Mouse (Mus musculus) neural tube, embryonic 15.5 days (tissue): ENCODE results near the gene Hemgn. TPM values are rescaled to one million over a fixed set of nuclear protein-coding genes. Genes with fewer than 3 reads are reported as not detected.

Source experiments
- ATAC-seq: fragments of 200-750 bp; cut with Nextera tagmentation; 2 replicates; pipeline ENCODE4 v1.8.0; 2017; ENCODE audit warnings: mild to moderate bottlenecking, moderate TSS enrichment, moderate library complexity; ENCODE audit not compliant: low FRiP score
- H3K27ac ChIP-seq: fragments of 300-500 bp; sonication (generic); replicated peaks from 2 replicates; pipeline ENCODE4 v1.5.1; 2015; ENCODE audit warnings: mild to moderate bottlenecking, inconsistent platforms
- H3K27me3 ChIP-seq: fragments of 300-500 bp; sonication (generic); replicated peaks from 2 replicates; pipeline ENCODE4 v1.6.1; 2015; ENCODE audit warnings: inconsistent platforms
- H3K36me3 ChIP-seq: fragments of 300-500 bp; sonication (generic); 2 replicates; pipeline ENCODE4 v1.6.1; 2015; ENCODE audit warnings: inconsistent platforms
- H3K4me1 ChIP-seq: fragments of 300-500 bp; sonication (generic); 2 replicates; pipeline ENCODE4 v1.6.1; 2015; ENCODE audit warnings: inconsistent platforms
- H3K4me2 ChIP-seq: fragments of 300-500 bp; sonication (generic); 2 replicates; pipeline ENCODE4 v1.6.1; 2015; ENCODE audit warnings: inconsistent platforms, mild to moderate bottlenecking, moderate library complexity
- H3K4me3 ChIP-seq: fragments of 300-500 bp; sonication (generic); replicated peaks from 2 replicates; pipeline ENCODE4 v1.5.1; 2015; ENCODE audit warnings: mild to moderate bottlenecking, inconsistent platforms
- H3K9ac ChIP-seq: fragments of 300-500 bp; sonication (generic); replicated peaks from 2 replicates; pipeline ENCODE4 v1.6.1; 2015; ENCODE audit warnings: mild to moderate bottlenecking, inconsistent platforms
- H3K9me3 ChIP-seq: fragments of 300-500 bp; sonication (generic); replicated peaks from 2 replicates; pipeline ENCODE4 v1.6.1; 2016; ENCODE audit warnings: inconsistent platforms
- WGBS: fragments of 180-500 bp; shearing (Covaris S2); methylation state at CpG from one replicate; pipeline ENCODE4 v1.1.7; 2015; ENCODE audit warnings: mixed read lengths; 5-methylcytosine and 5-hydroxymethylcytosine counted together
- polyA plus RNA-seq: library from polyadenylated mRNA; unstranded; fragments of >200 nt; fragmentation: Nextera tagmentation; extraction: Ambion mirVana; gene quantifications from 2 replicates; pipeline ENCODE4 v1.2.1, GENCODE M21; 2015

Hemgn gene
- polyA plus RNA-seq, 1 experiment from 2014 or later = 0.24 TPM

DNA sequence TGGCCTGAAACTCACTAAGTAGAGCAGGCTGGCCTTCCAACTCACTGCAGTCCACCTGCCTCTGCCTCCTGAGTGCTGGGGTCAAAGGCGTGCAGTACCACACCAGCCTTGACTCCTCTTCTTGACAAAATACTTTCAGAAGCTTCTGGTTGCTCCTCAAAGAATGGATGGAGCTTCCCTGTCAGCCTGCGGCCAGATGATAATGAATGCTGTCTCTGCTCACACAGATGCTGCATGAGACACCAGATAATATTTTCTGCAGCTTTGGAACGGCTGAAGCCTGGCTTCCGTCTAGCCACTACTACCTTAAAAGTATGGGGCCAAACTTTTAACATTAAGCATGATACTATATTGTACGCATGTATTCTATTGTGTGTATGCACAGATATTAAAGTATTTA is 2.6 kb downstream of the Hemgn start:
- 95% methylated on average over 5 of the region's 5 CpGs for WGBS
- no peak for ATAC-seq
- Histone ChIP-seq H3K4me1 (no peaks in the 10 kb centered on the region), H3K36me3 (no peaks in the 10 kb centered on the region), H3K4me2 (no peak overlapping the region), H3K27ac (no peak overlapping the region), H3K4me3 (no peak overlapping the region), H3K27me3 (no peaks in the 10 kb centered on the region), H3K9me3 (no peaks in the 10 kb centered on the region), H3K9ac (no peak overlapping the region)

DNA sequence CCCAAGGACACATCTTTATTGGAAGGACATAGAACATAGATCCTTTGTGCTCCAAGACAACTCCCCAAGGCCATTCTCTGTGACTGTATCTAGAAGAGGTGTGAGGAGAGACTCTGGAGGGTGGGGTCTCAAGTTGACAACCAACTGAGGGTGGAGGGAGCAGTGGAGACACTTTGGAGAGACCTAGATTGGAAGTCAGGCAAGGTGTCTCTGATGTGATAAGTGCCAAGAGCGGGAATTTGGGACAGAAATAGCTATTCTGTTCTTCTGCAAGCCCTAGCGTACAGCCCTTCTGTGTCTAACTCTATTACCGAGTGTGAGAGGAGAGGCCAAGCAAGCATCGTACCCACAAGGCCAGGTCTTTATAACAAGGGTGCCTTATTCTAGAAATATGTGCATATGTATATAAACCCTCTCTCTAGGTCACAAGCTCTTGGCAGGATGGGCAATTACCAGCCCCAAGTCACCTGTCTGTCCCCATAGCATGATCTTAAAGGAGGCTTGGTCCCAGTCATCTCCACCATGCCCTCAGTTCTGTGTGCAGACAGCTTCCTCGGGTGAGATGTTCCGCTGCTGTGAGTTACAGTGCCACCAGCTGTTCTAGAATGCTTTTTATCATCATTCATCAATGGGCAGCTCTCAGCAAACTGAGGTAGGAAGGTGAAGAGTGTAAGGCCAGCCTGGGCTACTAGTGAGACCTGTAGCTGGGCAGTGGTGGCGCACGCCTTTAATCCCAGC is 6.2 kb downstream of the Hemgn start:
- WGBS = 93% methylated on average over 8 of the region's 8 CpGs
- Histone ChIP-seq H3K9me3 (no peaks in the 10 kb centered on the region), H3K27ac (no peak overlapping the region), H3K27me3 (no peaks in the 10 kb centered on the region), H3K4me1 (no peaks in the 10 kb centered on the region), H3K36me3 (no peaks in the 10 kb centered on the region), H3K4me3 (no peak overlapping the region), H3K4me2 (no peak overlapping the region), H3K9ac (no peak overlapping the region)
- no peak for ATAC-seq

DNA sequence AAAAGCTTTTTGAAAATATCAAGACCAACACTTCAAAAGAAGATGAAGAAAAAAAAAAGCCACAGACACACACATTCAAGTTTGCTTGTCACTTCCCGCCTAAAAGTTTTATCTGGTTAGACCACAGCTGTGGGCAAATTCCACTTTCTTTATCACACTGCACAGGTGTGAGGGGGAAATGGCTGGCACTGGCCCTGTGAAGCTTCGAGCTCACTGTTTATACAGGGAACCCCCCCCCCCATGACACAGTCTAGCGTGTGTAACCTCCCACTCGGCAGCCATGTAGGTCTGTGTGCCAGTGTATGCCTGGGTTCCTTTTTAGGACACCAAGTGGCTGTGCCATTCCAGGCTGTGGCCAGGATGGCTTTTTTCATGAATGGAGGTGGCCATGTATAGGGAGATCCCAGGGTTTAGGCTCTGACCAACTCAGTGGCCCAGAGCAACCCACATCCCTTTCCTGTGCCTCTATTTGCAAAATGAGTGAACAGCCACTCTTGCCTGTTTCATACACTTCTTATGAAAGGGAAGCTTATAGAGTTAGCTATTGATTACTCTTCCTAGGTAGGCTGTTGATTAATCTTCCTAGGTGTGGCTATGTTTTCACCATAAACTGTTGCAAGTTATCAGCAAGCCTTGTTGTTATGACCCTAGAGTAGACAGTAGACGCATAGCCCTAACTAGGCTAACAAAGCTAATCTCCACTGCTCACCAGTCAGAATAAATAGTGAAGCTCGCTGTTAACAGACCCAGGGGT is 9.1 kb downstream of the Hemgn start:
- H3K36me3 ChIP-seq = no peaks in the 10 kb centered on the region
- H3K4me3 ChIP-seq = no peak overlapping the region
- no peaks in the 10 kb centered on the region for H3K9me3 ChIP-seq
- no peak overlapping the region for H3K4me2 ChIP-seq
- no peak overlapping the region for H3K9ac ChIP-seq
- H3K27me3 ChIP-seq = no peaks in the 10 kb centered on the region
- no peak overlapping the region for H3K27ac ChIP-seq
- WGBS = 84% methylated on average over 6 of the region's 6 CpGs
- ATAC-seq = no peak
- H3K4me1 ChIP-seq = no peaks in the 10 kb centered on the region

- Histone ChIP-seq H3K27ac (no peak overlapping the region), H3K4me3 (no peak overlapping the region), H3K4me2 (no peak overlapping the region), H3K36me3 (no peaks in the 10 kb centered on the region), H3K27me3 (0 out of 2 replicates have a peak, but pooled peaks cover 8% of the 10 kb centered on the region), H3K4me1 (no peaks in the 10 kb centered on the region), H3K9me3 (no peaks in the 10 kb centered on the region), H3K9ac (no peak overlapping the region)
- ATAC-seq = no peak
- 84% methylated on average over 4 of the region's 4 CpGs for WGBS
Measured at GRCm38 (mm10) chr4:46398839-46399238, 14.5 kb downstream of the Hemgn start.

DNA sequence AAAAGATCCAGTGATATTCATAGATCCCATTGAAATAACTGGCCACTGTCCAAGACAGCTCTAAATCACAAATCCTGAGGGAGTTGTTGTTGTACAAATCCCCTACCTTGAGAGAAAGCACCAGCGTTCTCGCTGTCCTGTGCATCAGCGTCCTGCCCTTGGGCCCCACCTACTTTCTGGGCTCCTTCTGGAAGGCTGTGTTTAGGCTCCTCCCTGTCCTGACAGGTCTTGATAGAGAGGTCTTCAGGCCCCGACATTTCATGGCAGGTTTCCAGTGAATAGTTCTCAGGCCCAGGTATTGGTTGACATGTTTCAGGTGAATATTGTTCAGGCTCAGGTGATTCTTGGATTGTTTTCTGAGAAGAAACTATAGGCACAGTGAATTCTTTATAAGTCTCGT is 17.6 kb downstream of the Hemgn start:
- Histone ChIP-seq H3K27me3 (0 out of 2 replicates have a peak, but pooled peaks cover 8% of the 10 kb centered on the region), H3K36me3 (no peaks in the 10 kb centered on the region), H3K27ac (no peak overlapping the region), H3K4me1 (no peaks in the 10 kb centered on the region), H3K4me3 (no peak overlapping the region), H3K9me3 (no peaks in the 10 kb centered on the region), H3K4me2 (no peak overlapping the region), H3K9ac (no peak overlapping the region)
- WGBS = 35% methylated on average over 5 of the region's 5 CpGs
- no peak for ATAC-seq

- H3K27ac ChIP-seq = no peak overlapping the region
- no peak overlapping the region for H3K9ac ChIP-seq
- no peak overlapping the region for H3K4me2 ChIP-seq
- peaks cover 8% of the 10 kb centered on the region for H3K4me1 ChIP-seq
- WGBS = 81% methylated on average over 2 of the region's 2 CpGs
- 0 out of 2 replicates have a peak, but pooled peaks cover 8% of the 10 kb centered on the region for H3K27me3 ChIP-seq
- no peaks in the 10 kb centered on the region for H3K9me3 ChIP-seq
- no peaks in the 10 kb centered on the region for H3K36me3 ChIP-seq
- no peak overlapping the region for H3K4me3 ChIP-seq
- no peak for ATAC-seq
Measured at GRCm38 (mm10) chr4:46394388-46394787, 18.9 kb downstream of the Hemgn start.

GRCm38 (mm10) chr4:46390390-46390970 is 22.8 kb downstream of the Hemgn start:
- 24% methylated on average over 9 of the region's 9 CpGs for WGBS
- Histone ChIP-seq H3K4me2 (peak overlapping the region; percentile 66), H3K27ac (no peak overlapping the region), H3K4me3 (peak overlapping the region; percentile 79), H3K27me3 (no peaks in the 10 kb centered on the region), H3K9ac (0 out of 2 replicates have a peak overlapping the region, but pooled peaks have one; percentile 82), H3K9me3 (no peaks in the 10 kb centered on the region), H3K4me1 (peaks cover 8% of the 10 kb centered on the region), H3K36me3 (peaks cover 6% of the 10 kb centered on the region)
- no peak for ATAC-seq

GRCm38 (mm10) chr4:46389612-46390341 is 23.5 kb downstream of the Hemgn start:
- H3K9me3 ChIP-seq = no peaks in the 10 kb centered on the region
- 2% methylated on average over 24 of the region's 24 CpGs for WGBS
- H3K4me2 ChIP-seq = peak overlapping the region; percentile 66
- peak overlapping the region; percentile 82 for H3K9ac ChIP-seq
- H3K36me3 ChIP-seq = peaks cover 11% of the 10 kb centered on the region
- no peaks in the 10 kb centered on the region for H3K27me3 ChIP-seq
- H3K27ac ChIP-seq = peak overlapping the region; percentile 98
- H3K4me3 ChIP-seq = peak overlapping the region; percentile 79
- H3K4me1 ChIP-seq = peaks cover 8% of the 10 kb centered on the region
- ATAC-seq = peak; percentile 49; the same call in 1 of the 2 replicates

GRCm38 (mm10) chr4:46389013-46389611 is 24.2 kb downstream of the Hemgn start, which contains the start of gene Trmo:
TSS of gene Trmo (minus strand) at chr4:46389437.
- H3K9me3 ChIP-seq = no peaks in the 10 kb centered on the region
- H3K36me3 ChIP-seq = peaks cover 16% of the 10 kb centered on the region
- H3K9ac ChIP-seq = peak within 1 kb of the TSS; percentile 82
- H3K27ac ChIP-seq = peak within 1 kb of the TSS; percentile 98
- under 1% methylated on average over 56 of the region's 56 CpGs for WGBS
- peaks cover 8% of the 10 kb centered on the region for H3K4me1 ChIP-seq
- ATAC-seq = peak; percentile 97
- H3K4me3 ChIP-seq = peak within 1 kb of the TSS; percentile 79
- peak within 1 kb of the TSS; percentile 66 for H3K4me2 ChIP-seq
- no peaks in the 10 kb centered on the region for H3K27me3 ChIP-seq

- peak overlapping the region; percentile 98 for H3K27ac ChIP-seq
- peaks cover 18% of the 10 kb centered on the region for H3K36me3 ChIP-seq
- H3K4me2 ChIP-seq = peak overlapping the region; percentile 66
- H3K9me3 ChIP-seq = no peaks in the 10 kb centered on the region
- no peak for ATAC-seq
- H3K4me3 ChIP-seq = peak overlapping the region; percentile 79
- no peaks in the 10 kb centered on the region for H3K27me3 ChIP-seq
- peak overlapping the region; percentile 82 for H3K9ac ChIP-seq
- H3K4me1 ChIP-seq = peaks cover 8% of the 10 kb centered on the region
- WGBS = 38% methylated on average over 5 of the region's 5 CpGs
Measured at GRCm38 (mm10) chr4:46388556-46388955, 24.8 kb downstream of the Hemgn start.

DNA sequence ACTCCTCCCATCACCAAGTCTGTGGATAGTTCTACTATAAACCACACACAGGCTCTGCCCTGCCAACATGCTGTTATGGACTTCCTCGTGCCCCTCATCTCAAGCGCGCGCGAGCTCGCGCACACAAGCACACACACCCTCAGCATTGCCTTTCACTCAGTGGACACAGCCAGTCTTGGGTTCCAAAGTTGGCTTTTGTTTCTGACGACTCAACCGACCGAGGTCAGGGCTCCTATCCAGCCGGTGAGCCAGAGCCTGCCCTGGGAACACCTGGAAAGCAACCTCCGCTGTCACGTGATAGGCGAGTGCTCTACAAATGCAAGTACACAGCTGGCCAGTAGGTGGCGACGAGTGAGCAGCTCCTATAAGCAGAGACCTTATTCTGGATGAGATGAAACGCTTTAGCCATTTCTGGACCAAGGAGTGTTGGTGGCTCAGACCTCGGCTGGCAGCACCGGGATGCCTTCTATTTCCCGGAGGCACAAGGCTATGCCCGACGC is 38.4 kb downstream of the Hemgn start:
- Histone ChIP-seq H3K9ac (no peak overlapping the region), H3K4me1 (peaks cover 7% of the 10 kb centered on the region), H3K27me3 (peaks cover 11% of the 10 kb centered on the region), H3K4me3 (peak overlapping the region; percentile 39), H3K9me3 (no peaks in the 10 kb centered on the region), H3K36me3 (peaks cover 29% of the 10 kb centered on the region), H3K4me2 (peak overlapping the region; percentile 65), H3K27ac (no peak overlapping the region)
- 25% methylated on average over 22 of the region's 22 CpGs for WGBS
- peak; percentile 68; the same call in 1 of the 2 replicates for ATAC-seq
